16 mouse cellular contexts compared by ENCODE assay signal in genomic region chr4:151713714-151714113, GRCm38 (mm10).
"Had no signal": no experiment of that assay in that cellular context is flagged by ENCODE, and none has a peak within 500 bp of the region (broad histone marks: within the 10 kb centered on the region; RNA-seq: fewer than 3 reads in every experiment).

No protein-coding gene starts in this region.

- H3K9me3 ChIP-seq: kidney, embryonic 15.5 days; limb, embryonic 13.5 days; midbrain, embryonic 12.5 days; neural tube, embryonic 15.5 days had no signal

- DNase-seq: kidney, adult 2 months; kidney, postnatal 14 days; left cerebral cortex, postnatal 4 days; lung, adult 18-20 months; lung, postnatal 4 days; retina, postnatal 1 day; right cerebral cortex, postnatal 4 days; spleen, adult 18-20 months; thymus, adult 18-20 months; thymus, postnatal 14 days had no signal

- H3K4me3 ChIP-seq: kidney, embryonic 15.5 days; limb, embryonic 13.5 days; midbrain, embryonic 12.5 days; neural tube, embryonic 15.5 days had no signal

- H3K4me2 ChIP-seq: kidney, embryonic 15.5 days; limb, embryonic 13.5 days; midbrain, embryonic 12.5 days; neural tube, embryonic 15.5 days had no signal

- H3K27me3 ChIP-seq: midbrain, embryonic 12.5 days; neural tube, embryonic 15.5 days had no signal

- H3K27ac ChIP-seq: kidney, embryonic 15.5 days; limb, embryonic 13.5 days; liver, embryonic 14.5 days; midbrain, embryonic 12.5 days; neural tube, embryonic 15.5 days had no signal

- H3K9ac ChIP-seq: kidney, embryonic 15.5 days; limb, embryonic 13.5 days; liver, embryonic 14.5 days; midbrain, embryonic 12.5 days; neural tube, embryonic 15.5 days had no signal

- H3K36me3 ChIP-seq: kidney, embryonic 15.5 days; limb, embryonic 13.5 days; midbrain, embryonic 12.5 days; neural tube, embryonic 15.5 days had no signal

- ATAC-seq: lung, postnatal 0 days had no signal
